Mouse (Mus musculus): ENCODE data around the gene Mms19. TPM values are rescaled to one million over a fixed set of nuclear protein-coding genes. Genes with fewer than 3 reads are reported as not detected.
"Not testable (repeated sequence)": the region's sequence is repeated elsewhere in the genome, so short reads cannot be mapped to it uniquely, and the experiment has no call there.

The Mms19 gene
- polyA plus RNA-seq, 1 experiment from 2014 or later, result 30.8 TPM

- Histone ChIP-seq H3K4me3 (ENCODE audit: low read depth, low read length) (peak within 1 kb of the TSS; percentile 81), H3K9me3 (replicated peaks; ENCODE audit: control insufficient read depth, low read length) (no peaks in the 10 kb centered on the region), H3K9ac (ENCODE audit: low read length) (peak within 1 kb of the TSS; percentile 84), H3K27me3 (replicated peaks; ENCODE audit: control insufficient read depth, insufficient read depth, low read length) (no peaks in the 10 kb centered on the region), H3K36me3 (ENCODE audit: control insufficient read depth, insufficient read depth, low read length) (peaks cover 38% of the 10 kb centered on the region), H3K27ac (ENCODE audit: low read depth, low read length) (peak within 1 kb of the TSS; percentile 15; the same call in 1 of the 2 replicates), H3K4me2 (ENCODE audit: low read length) (peak within 1 kb of the TSS; percentile 86), H3K4me1 (ENCODE audit: control insufficient read depth, insufficient read depth, low read length) (peaks cover 18% of the 10 kb centered on the region)
- WGBS, result under 1% methylated on average over 46 of the region's 47 CpGs
- peak; percentile 100 for ATAC-seq
- peak; percentile 99 for DNase-seq (ENCODE audit: low spot score)
These were observed 47.5 kb downstream of the Mms19 start, which contains the start of the genes Exosc1 and Zdhhc16 for GRCm38 (mm10) chr19:41933179-41934086. Exosc1 (minus strand) TSS chr19:41933423. Zdhhc16 (plus strand) TSS chr19:41933480.

- Histone ChIP-seq H3K4me3 (ENCODE audit: low read depth, low read length) (peak overlapping the region; percentile 81), H3K9ac (ENCODE audit: low read length) (peak overlapping the region; percentile 74), H3K4me1 (ENCODE audit: control insufficient read depth, insufficient read depth, low read length) (peaks cover 18% of the 10 kb centered on the region), H3K27me3 (replicated peaks; ENCODE audit: control insufficient read depth, insufficient read depth, low read length) (no peaks in the 10 kb centered on the region), H3K36me3 (ENCODE audit: control insufficient read depth, insufficient read depth, low read length) (peaks cover 38% of the 10 kb centered on the region), H3K27ac (ENCODE audit: low read depth, low read length) (peak overlapping the region; percentile 15; the same call in 1 of the 2 replicates), H3K9me3 (replicated peaks; ENCODE audit: control insufficient read depth, low read length) (no peaks in the 10 kb centered on the region), H3K4me2 (ENCODE audit: low read length) (peak overlapping the region; percentile 79)
- ATAC-seq (peak; percentile 15), DNase-seq (ENCODE audit: low spot score) (peak; percentile 10)
- under 1% methylated on average over 28 of the region's 28 CpGs for WGBS
These were observed 48.3 kb downstream of the Mms19 start for GRCm38 (mm10) chr19:41932686-41933085.

DNA sequence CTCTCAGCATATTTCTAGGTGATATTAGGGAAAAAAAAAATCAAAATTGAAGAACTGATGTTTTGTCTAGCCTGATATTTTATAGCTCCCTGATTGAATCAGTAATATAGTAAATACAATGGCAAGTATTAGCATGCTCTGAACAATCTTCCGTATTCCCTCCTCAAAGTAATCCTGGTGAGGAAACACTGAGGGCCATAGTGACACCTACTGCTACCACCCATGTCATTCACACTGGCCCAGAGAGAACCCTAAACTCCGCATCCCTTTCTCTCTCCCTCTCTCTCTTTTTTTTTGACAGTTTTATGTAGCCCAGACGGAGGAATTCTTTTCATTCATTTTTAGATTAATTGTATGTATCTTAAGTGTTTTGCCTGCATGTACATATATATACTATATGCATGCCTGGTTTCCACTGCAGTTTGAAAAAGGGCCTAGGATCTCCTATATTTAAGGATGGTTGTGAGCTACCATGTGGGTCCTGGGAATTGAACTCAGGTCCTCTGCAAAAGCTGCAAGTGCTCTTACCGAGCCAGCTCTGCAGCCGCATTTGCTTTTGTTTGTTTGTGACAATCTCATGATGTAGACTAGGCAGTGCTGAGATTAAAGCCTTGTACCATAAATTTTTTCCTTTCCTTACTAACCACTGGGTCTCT, 60.4 kb downstream of the Mms19 start:
- Histone ChIP-seq H3K9me3 (replicated peaks; ENCODE audit: control insufficient read depth, low read length) (no peaks in the 10 kb centered on the region), H3K4me1 (ENCODE audit: control insufficient read depth, insufficient read depth, low read length) (no peaks in the 10 kb centered on the region), H3K27ac (ENCODE audit: low read depth, low read length) (no peak overlapping the region), H3K36me3 (ENCODE audit: control insufficient read depth, insufficient read depth, low read length) (peaks cover 76% of the 10 kb centered on the region), H3K4me2 (ENCODE audit: low read length) (no peak overlapping the region), H3K4me3 (ENCODE audit: low read depth, low read length) (no peak overlapping the region), H3K27me3 (replicated peaks; ENCODE audit: control insufficient read depth, insufficient read depth, low read length) (no peaks in the 10 kb centered on the region), H3K9ac (ENCODE audit: low read length) (no peak overlapping the region)
- WGBS, result 80% methylated on average over 5 of the region's 5 CpGs
- DNase-seq (ENCODE audit: low spot score), result no peak
- ATAC-seq, result no peak

DNA sequence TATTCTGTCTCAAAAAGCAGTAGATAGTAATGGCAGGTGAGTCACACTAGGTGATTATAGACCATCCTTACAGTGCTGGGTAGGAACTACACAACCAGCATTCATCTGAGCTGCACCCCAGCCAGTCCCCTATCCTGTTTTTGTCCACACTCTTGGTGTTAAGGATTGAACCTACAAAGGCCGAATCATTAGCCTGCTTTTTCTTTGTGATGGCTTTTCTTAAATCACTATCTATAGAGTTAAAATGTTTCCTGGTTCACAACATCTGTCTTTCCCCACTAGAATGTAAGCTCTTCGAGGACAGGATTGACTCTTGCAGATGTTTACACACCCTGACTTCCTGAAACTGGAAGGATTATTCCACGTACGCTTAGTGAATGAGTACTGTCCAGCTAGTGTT, 61.5 kb downstream of the Mms19 start:
- H3K27me3 ChIP-seq (replicated peaks; ENCODE audit: control insufficient read depth, insufficient read depth, low read length), result no peaks in the 10 kb centered on the region
- no peak for DNase-seq (ENCODE audit: low spot score)
- peaks cover 70% of the 10 kb centered on the region for H3K36me3 ChIP-seq (ENCODE audit: control insufficient read depth, insufficient read depth, low read length)

GRCm38 (mm10) chr19:41916853-41917252, 64.1 kb downstream of the Mms19 start:
- no peak overlapping the region for H3K4me2 ChIP-seq (ENCODE audit: low read length)
- H3K27me3 ChIP-seq (replicated peaks; ENCODE audit: control insufficient read depth, insufficient read depth, low read length), result no peaks in the 10 kb centered on the region
- H3K36me3 ChIP-seq (ENCODE audit: control insufficient read depth, insufficient read depth, low read length), result peaks cover 46% of the 10 kb centered on the region
- WGBS, result 91% methylated on average over 4 of the region's 4 CpGs
- H3K4me1 ChIP-seq (ENCODE audit: control insufficient read depth, insufficient read depth, low read length), result peaks cover 19% of the 10 kb centered on the region
- DNase-seq (ENCODE audit: low spot score) (no peak), ATAC-seq (no peak)
- H3K4me3 ChIP-seq (ENCODE audit: low read depth, low read length), result no peak overlapping the region
- no peak overlapping the region for H3K27ac ChIP-seq (ENCODE audit: low read depth, low read length)
- H3K9me3 ChIP-seq (replicated peaks; ENCODE audit: control insufficient read depth, low read length), result no peaks in the 10 kb centered on the region
- no peak overlapping the region for H3K9ac ChIP-seq (ENCODE audit: low read length)

More for the DNA sequence above, 61.5 kb downstream of the Mms19 start:
- no peak for ATAC-seq
- WGBS, result 78% methylated on average over 4 of the region's 4 CpGs
- H3K9me3 ChIP-seq (replicated peaks; ENCODE audit: control insufficient read depth, low read length), result no peaks in the 10 kb centered on the region
- no peak overlapping the region for H3K27ac ChIP-seq (ENCODE audit: low read depth, low read length)
- peaks cover 1% of the 10 kb centered on the region; the same call in 1 of the 2 replicates for H3K4me1 ChIP-seq (ENCODE audit: control insufficient read depth, insufficient read depth, low read length)
- H3K4me2 ChIP-seq (ENCODE audit: low read length), result no peak overlapping the region
- no peak overlapping the region for H3K4me3 ChIP-seq (ENCODE audit: low read depth, low read length)
- no peak overlapping the region for H3K9ac ChIP-seq (ENCODE audit: low read length)

- H3K36me3 ChIP-seq (ENCODE audit: control insufficient read depth, insufficient read depth, low read length), result peaks cover 35% of the 10 kb centered on the region
- no peak overlapping the region for H3K9ac ChIP-seq (ENCODE audit: low read length)
- H3K27me3 ChIP-seq (replicated peaks; ENCODE audit: control insufficient read depth, insufficient read depth, low read length), result no peaks in the 10 kb centered on the region
- no peaks in the 10 kb centered on the region for H3K9me3 ChIP-seq (replicated peaks; ENCODE audit: control insufficient read depth, low read length)
- ATAC-seq (no peak), DNase-seq (ENCODE audit: low spot score) (no peak)
- WGBS, result 95% methylated on average over 3 of the region's 3 CpGs
- no peak overlapping the region for H3K27ac ChIP-seq (ENCODE audit: low read depth, low read length)
- H3K4me2 ChIP-seq (ENCODE audit: low read length), result no peak overlapping the region
- peaks cover 19% of the 10 kb centered on the region for H3K4me1 ChIP-seq (ENCODE audit: control insufficient read depth, insufficient read depth, low read length)
- no peak overlapping the region for H3K4me3 ChIP-seq (ENCODE audit: low read depth, low read length)
These were observed 65.7 kb downstream of the Mms19 start for GRCm38 (mm10) chr19:41915294-41915693.

GRCm38 (mm10) chr19:41914592-41914882, 66.4 kb downstream of the Mms19 start:
- H3K9me3 ChIP-seq (replicated peaks; ENCODE audit: control insufficient read depth, low read length); H3K27ac ChIP-seq (ENCODE audit: low read depth, low read length); H3K9ac ChIP-seq (ENCODE audit: low read length); H3K27me3 ChIP-seq (replicated peaks; ENCODE audit: control insufficient read depth, insufficient read depth, low read length); ATAC-seq; DNase-seq (ENCODE audit: low spot score): not testable (repeated sequence)
- H3K4me1 ChIP-seq (ENCODE audit: control insufficient read depth, insufficient read depth, low read length), result peaks cover 19% of the 10 kb centered on the region
- 0 out of 2 replicates have a peak overlapping the region, but pooled peaks have one; percentile 1 for H3K4me3 ChIP-seq (ENCODE audit: low read depth, low read length)
- peaks cover 31% of the 10 kb centered on the region for H3K36me3 ChIP-seq (ENCODE audit: control insufficient read depth, insufficient read depth, low read length)
- H3K4me2 ChIP-seq (ENCODE audit: low read length), result peak overlapping the region; percentile 89; the same call in 1 of the 2 replicates

DNA sequence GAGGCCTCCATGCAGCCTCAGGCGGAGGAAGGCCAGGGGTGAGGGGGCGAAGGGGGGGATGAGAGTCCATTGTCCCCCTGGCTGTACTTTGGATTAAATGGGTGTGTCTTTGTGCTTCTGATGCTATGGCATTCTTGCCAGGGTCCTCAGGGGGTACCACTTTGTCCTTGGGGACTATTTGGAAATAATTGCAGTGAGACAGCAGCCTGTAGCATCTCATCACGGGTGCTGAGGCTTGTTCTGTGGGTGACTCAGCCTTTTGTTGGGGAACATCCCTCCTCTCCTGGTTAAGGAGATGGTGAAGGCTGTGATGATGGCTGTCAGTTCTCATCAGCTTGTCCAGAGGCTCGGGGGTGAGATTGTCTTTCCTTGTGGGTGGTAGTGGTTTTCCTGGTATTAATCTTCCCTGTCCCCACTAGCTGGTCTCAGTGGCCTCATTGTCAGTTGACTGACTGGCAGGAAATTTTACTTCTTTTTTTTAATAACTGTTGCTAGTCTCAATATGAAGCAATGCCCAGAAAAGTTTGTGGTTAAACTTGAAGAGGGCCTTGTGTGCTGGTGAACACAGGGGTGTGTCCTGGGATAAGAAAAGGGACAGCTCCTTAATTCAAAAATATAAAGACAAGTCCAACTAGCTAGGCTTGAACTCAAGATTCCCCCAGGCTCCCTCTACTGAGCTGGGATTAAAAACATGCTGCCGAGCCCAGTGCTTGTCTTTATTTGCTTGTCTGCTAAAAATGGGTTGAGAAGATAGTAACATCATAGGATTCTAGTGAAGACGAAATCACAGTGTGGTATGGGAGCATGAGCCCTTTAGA, 67.0 kb downstream of the Mms19 start:
- ATAC-seq (no peak), DNase-seq (ENCODE audit: low spot score) (no peak)
- WGBS, result 33% methylated on average over 6 of the region's 6 CpGs
- Histone ChIP-seq H3K4me3 (ENCODE audit: low read depth, low read length) (peak overlapping the region; percentile 88), H3K9ac (ENCODE audit: low read length) (peak overlapping the region; percentile 88), H3K4me1 (ENCODE audit: control insufficient read depth, insufficient read depth, low read length) (peaks cover 19% of the 10 kb centered on the region), H3K27ac (ENCODE audit: low read depth, low read length) (peak overlapping the region; percentile 14; the same call in 1 of the 2 replicates), H3K9me3 (replicated peaks; ENCODE audit: control insufficient read depth, low read length) (no peaks in the 10 kb centered on the region), H3K36me3 (ENCODE audit: control insufficient read depth, insufficient read depth, low read length) (peaks cover 25% of the 10 kb centered on the region), H3K4me2 (ENCODE audit: low read length) (peak overlapping the region; percentile 89), H3K27me3 (replicated peaks; ENCODE audit: control insufficient read depth, insufficient read depth, low read length) (no peaks in the 10 kb centered on the region)
